Mouse (Mus musculus) gastrocnemius, adult 8-10 months (tissue): ENCODE measurements around the gene Gcg. TPM values are rescaled to one million over a fixed set of nuclear protein-coding genes. Genes with fewer than 3 reads are reported as not detected.

Experiments
- DNase-seq, 2 experiments: peaks; one replicate each; pipeline ENCODE4 v3.0.0; 2022; ENCODE audit warnings: low spot score in 2 of 2
- total RNA-seq, 4 experiments: library from RNA; stranded (reverse); gene quantifications; 2 replicates each; pipeline ENCODE4 v1.2.4; 2022

The Gcg gene
- total RNA-seq, result not detected

- no peak for DNase-seq
These were observed at the start of gene Gcg for GRCm38 (mm10) chr2:62483550-62483949. Gcg (minus strand) TSS chr2:62483650.

- DNase-seq, result no peak
These were observed 47.6 kb upstream of the Gcg start for GRCm38 (mm10) chr2:62531065-62531464.

- DNase-seq, result no peak
These were observed 42.9 kb upstream of the Gcg start for GRCm38 (mm10) chr2:62526399-62526798.

GRCm38 (mm10) chr2:62517790-62518189, 34.3 kb upstream of the Gcg start:
- DNase-seq, result no peak

GRCm38 (mm10) chr2:62514477-62514876, 31.0 kb upstream of the Gcg start:
- DNase-seq, result no peak

GRCm38 (mm10) chr2:62513477-62513876, 30.0 kb upstream of the Gcg start:
- DNase-seq, result no peak

GRCm38 (mm10) chr2:62507130-62507529, 23.7 kb upstream of the Gcg start:
- DNase-seq, result no peak

- no peak for DNase-seq
These were observed 23.0 kb upstream of the Gcg start for GRCm38 (mm10) chr2:62506441-62506840.

- DNase-seq, result no peak
These were observed 20.9 kb upstream of the Gcg start for GRCm38 (mm10) chr2:62504269-62504796.

- DNase-seq, result no peak
These were observed 19.9 kb upstream of the Gcg start for GRCm38 (mm10) chr2:62503326-62503725.

- no peak for DNase-seq
These were observed 19.1 kb upstream of the Gcg start for GRCm38 (mm10) chr2:62502516-62502915.

- DNase-seq, result no peak
These were observed 15.4 kb upstream of the Gcg start for GRCm38 (mm10) chr2:62498821-62499220.

GRCm38 (mm10) chr2:62498086-62498485, 14.6 kb upstream of the Gcg start:
- DNase-seq, result no peak

- no peak for DNase-seq
These were observed 14.0 kb upstream of the Gcg start for GRCm38 (mm10) chr2:62497333-62498002.

GRCm38 (mm10) chr2:62495407-62495806, 12.0 kb upstream of the Gcg start:
- no peak for DNase-seq

GRCm38 (mm10) chr2:62489832-62490231, 6.4 kb upstream of the Gcg start:
- no peak for DNase-seq

- no peak for DNase-seq
These were observed 1.5 kb upstream of the Gcg start for GRCm38 (mm10) chr2:62484906-62485305.

GRCm38 (mm10) chr2:62480285-62481198, 2.9 kb downstream of the Gcg start:
- no peak for DNase-seq

- DNase-seq, result no peak
These were observed 13.9 kb downstream of the Gcg start for GRCm38 (mm10) chr2:62469551-62469950.

- no peak for DNase-seq
These were observed 20.2 kb downstream of the Gcg start for GRCm38 (mm10) chr2:62463287-62463686.

GRCm38 (mm10) chr2:62462174-62462573, 21.3 kb downstream of the Gcg start:
- DNase-seq, result no peak

- no peak for DNase-seq
These were observed 22.5 kb downstream of the Gcg start for GRCm38 (mm10) chr2:62460815-62461450.
